Mouse (Mus musculus) bone marrow macrophage, adult 2 months (primary cell): ENCODE measurements at regions not wholly inside any gene's neighbourhood (a gene's known extent, or its start where the extent isn't known, plus 50 kb on each side); places are given as distances from the start of the nearest gene placed in this dataset.
"Not testable (repeated sequence)": the region's sequence is repeated elsewhere in the genome, so short reads cannot be mapped to it uniquely, and the experiment has no call there.

Source experiments
- CTCF ChIP-seq: IDR thresholded peaks from 2 replicates; pipeline ENCODE4 v1.5.1; 2012; ENCODE audit warnings: low read depth, mild to moderate bottlenecking, low read length, moderate library complexity
- POLR2A ChIP-seq: IDR thresholded peaks from 2 replicates; pipeline ENCODE4 v1.6.1; 2012; ENCODE audit warnings: mild to moderate bottlenecking, low read depth, low read length, borderline replicate concordance

GRCm38 (mm10) chr5:105343816-105344215 lies 50.3 kb upstream of the Gbp6 start:
- TF ChIP-seq CTCF, POLR2A: not testable (repeated sequence)
